Mouse (Mus musculus): Measurements from ENCODE around the gene Dnajc17. TPM values are rescaled to one million over a fixed set of nuclear protein-coding genes. Genes with fewer than 3 reads are reported as not detected.

The Dnajc17 gene
- total RNA-seq, 2 experiments from 2014 or later: 11.9 to 17.4 TPM

- no peak for DNase-seq
Measured at GRCm38 (mm10) chr2:119198049-119198448, 10.5 kb downstream of the Dnajc17 start.

GRCm38 (mm10) chr2:119197493-119197892 lies 11.1 kb downstream of the Dnajc17 start:
- DNase-seq: no peak

GRCm38 (mm10) chr2:119196316-119197108 lies 12.1 kb downstream of the Dnajc17 start:
- no peak for DNase-seq

- DNase-seq: no peak
Measured at GRCm38 (mm10) chr2:119194140-119194539, 14.5 kb downstream of the Dnajc17 start.

- no peak for DNase-seq
Measured at GRCm38 (mm10) chr2:119190969-119191368, 17.6 kb downstream of the Dnajc17 start.

GRCm38 (mm10) chr2:119189029-119189710 lies 19.4 kb downstream of the Dnajc17 start:
- peak; percentile 93 for DNase-seq

- no peak for DNase-seq
Measured at GRCm38 (mm10) chr2:119182914-119183313, 25.7 kb downstream of the Dnajc17 start.

GRCm38 (mm10) chr2:119177384-119177939 lies 31.1 kb downstream of the Dnajc17 start:
- no peak for DNase-seq

- DNase-seq: no peak
Measured at GRCm38 (mm10) chr2:119176761-119177160, 31.8 kb downstream of the Dnajc17 start.

GRCm38 (mm10) chr2:119175614-119176013 lies 33.0 kb downstream of the Dnajc17 start:
- DNase-seq: no peak

- no peak for DNase-seq
Measured at GRCm38 (mm10) chr2:119174866-119175265, 33.7 kb downstream of the Dnajc17 start.

GRCm38 (mm10) chr2:119173991-119174651 lies 34.5 kb downstream of the Dnajc17 start, which contains the start of gene Gm14137:
Gm14137 (plus strand) TSS chr2:119174509.
- DNase-seq: no peak

GRCm38 (mm10) chr2:119172862-119173576 lies 35.6 kb downstream of the Dnajc17 start:
- DNase-seq: peak; percentile 86

GRCm38 (mm10) chr2:119172446-119172845 lies 36.1 kb downstream of the Dnajc17 start:
- no peak for DNase-seq

- DNase-seq: peak; percentile 41
Measured at GRCm38 (mm10) chr2:119171574-119171973, 37.0 kb downstream of the Dnajc17 start.

GRCm38 (mm10) chr2:119170282-119170681 lies 38.3 kb downstream of the Dnajc17 start:
- no peak for DNase-seq

GRCm38 (mm10) chr2:119167866-119168256 lies 40.7 kb downstream of the Dnajc17 start:
- no peak for DNase-seq

- DNase-seq: peak; percentile 85
Measured at GRCm38 (mm10) chr2:119166901-119167865, 41.4 kb downstream of the Dnajc17 start, which contains the start of gene Gchfr. Gchfr (plus strand) TSS chr2:119167773.

- DNase-seq: no peak
Measured at GRCm38 (mm10) chr2:119165401-119165800, 43.2 kb downstream of the Dnajc17 start.

- no peak for DNase-seq
Measured at GRCm38 (mm10) chr2:119163999-119164398, 44.6 kb downstream of the Dnajc17 start.

GRCm38 (mm10) chr2:119163135-119163534 lies 45.5 kb downstream of the Dnajc17 start:
- DNase-seq: no peak

All from adrenal gland, postnatal 10 days (tissue).